Mouse (Mus musculus): Measurements from ENCODE around the gene Ccdc62. TPM values are rescaled to one million over a fixed set of nuclear protein-coding genes. Genes with fewer than 3 reads are reported as not detected.

Ccdc62 gene
- polyA plus RNA-seq, 1 experiment from 2014 or later: 5.7 TPM

DNA sequence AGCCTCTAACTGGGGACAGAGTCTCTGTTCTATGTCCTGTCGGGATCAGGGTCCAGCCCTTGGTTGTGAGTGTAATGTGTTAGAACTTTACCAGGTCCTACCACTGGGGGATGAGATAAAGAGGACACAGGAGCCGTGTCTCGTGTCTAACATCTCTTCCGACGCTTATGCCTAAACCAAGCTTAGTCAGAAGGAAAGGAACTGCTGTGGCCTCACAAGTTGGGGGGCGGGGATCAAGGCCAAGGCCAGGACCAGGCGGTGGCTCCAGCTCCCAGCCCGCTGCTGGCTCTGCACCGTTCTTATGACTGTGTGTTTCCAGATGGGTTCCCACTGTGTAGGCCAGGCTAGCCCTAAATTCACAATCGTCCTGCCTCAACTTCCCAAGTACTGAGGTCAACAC lies 82.4 kb downstream of the Ccdc62 start:
- no peak for DNase-seq (ENCODE audit: low spot score)
- peaks cover 41% of the 10 kb centered on the region for H3K36me3 ChIP-seq
- peaks cover 85% of the 10 kb centered on the region for H3K4me1 ChIP-seq
- H3K27me3 ChIP-seq (ENCODE audit: low read depth, poor library complexity, severe bottlenecking): no peaks in the 10 kb centered on the region
- H3K4me3 ChIP-seq: no peak overlapping the region; the same call in 1 of the 2 replicates
- H3K9me3 ChIP-seq (replicated peaks): no peaks in the 10 kb centered on the region
- 84% methylated on average over 10 of the region's 10 CpGs for WGBS
- peak overlapping the region; percentile 83 for H3K27ac ChIP-seq (replicated peaks)

DNA sequence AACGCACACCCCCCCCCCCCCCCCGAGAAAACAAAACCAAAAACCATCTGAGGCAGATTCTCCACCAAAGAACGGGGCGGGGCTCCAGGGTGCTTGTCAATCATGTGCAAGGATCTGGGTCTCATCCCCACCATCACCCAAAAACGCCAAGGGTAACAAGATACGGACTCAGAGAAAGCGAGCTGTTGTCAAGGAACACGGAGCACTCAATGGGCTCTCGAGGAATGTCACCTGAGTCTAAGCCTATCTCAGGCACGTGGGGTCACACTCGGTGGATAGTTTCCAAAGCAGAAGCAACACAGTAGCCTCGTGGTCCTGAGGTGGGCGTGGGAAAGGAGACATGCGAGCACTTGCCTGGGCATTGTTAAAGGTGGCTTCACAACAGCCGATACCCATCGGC lies 83.3 kb downstream of the Ccdc62 start:
- Histone ChIP-seq H3K4me3 (no peak overlapping the region), H3K27me3 (ENCODE audit: low read depth, poor library complexity, severe bottlenecking) (no peaks in the 10 kb centered on the region), H3K4me1 (peaks cover 93% of the 10 kb centered on the region), H3K27ac (replicated peaks) (peak overlapping the region; percentile 83; the same call in 1 of the 2 replicates), H3K36me3 (peaks cover 37% of the 10 kb centered on the region), H3K9me3 (replicated peaks) (no peaks in the 10 kb centered on the region)
- 89% methylated on average over 16 of the region's 16 CpGs for WGBS
- DNase-seq (ENCODE audit: low spot score): no peak

DNA sequence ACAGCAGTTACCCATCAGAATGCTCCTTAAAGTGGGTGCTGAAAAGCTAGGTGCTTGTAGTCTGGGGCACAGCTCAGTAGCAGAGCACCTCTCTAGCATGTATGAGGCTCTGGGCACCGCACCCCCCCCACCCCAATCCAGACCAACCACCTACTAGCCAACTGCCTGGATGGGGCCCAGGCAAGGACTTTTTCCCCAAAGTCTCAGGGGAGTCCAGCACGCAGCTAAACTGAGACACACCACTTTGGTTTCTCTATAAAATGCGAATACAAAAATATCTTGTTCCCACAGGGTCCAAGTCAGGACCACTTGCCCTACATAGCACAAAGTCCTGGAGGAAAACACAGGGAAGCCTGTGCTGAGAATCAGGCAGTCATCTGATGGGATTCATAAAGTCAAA lies 83.7 kb downstream of the Ccdc62 start:
- Histone ChIP-seq H3K9me3 (replicated peaks) (no peaks in the 10 kb centered on the region), H3K4me3 (no peak overlapping the region), H3K4me1 (peaks cover 98% of the 10 kb centered on the region), H3K27ac (replicated peaks) (peak overlapping the region; percentile 69; the same call in 1 of the 2 replicates), H3K27me3 (ENCODE audit: low read depth, poor library complexity, severe bottlenecking) (no peaks in the 10 kb centered on the region), H3K36me3 (peaks cover 34% of the 10 kb centered on the region)
- 83% methylated on average over 3 of the region's 3 CpGs for whole genome bisulfite sequencing
- DNase-seq (ENCODE audit: low spot score): no peak

DNA sequence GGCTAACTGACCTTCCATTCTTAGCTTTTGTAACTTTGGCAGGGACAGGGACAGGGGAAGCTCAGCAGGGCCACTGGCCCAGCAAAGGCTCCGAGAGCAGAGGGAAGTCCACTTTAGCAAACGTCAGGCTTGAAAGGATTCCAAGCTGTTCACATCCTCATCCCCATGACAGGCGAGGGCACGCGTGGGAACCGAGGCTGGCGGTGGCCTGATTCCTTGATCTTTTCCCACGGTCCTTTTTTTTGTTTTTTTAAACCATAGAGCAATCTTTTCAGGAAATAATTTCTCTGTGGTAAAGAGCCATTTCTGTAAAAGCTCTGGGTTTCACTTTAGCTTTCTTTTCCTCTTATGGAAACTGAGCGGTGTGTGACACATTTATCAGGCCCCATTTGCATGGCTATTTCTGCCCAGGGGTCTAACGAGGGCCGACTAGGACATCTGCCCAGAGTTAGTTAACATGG lies 84.3 kb downstream of the Ccdc62 start:
- Histone ChIP-seq H3K36me3 (peaks cover 30% of the 10 kb centered on the region), H3K9me3 (replicated peaks) (no peaks in the 10 kb centered on the region), H3K4me1 (peaks cover 100% of the 10 kb centered on the region), H3K27ac (replicated peaks) (peak overlapping the region; percentile 69), H3K27me3 (ENCODE audit: low read depth, poor library complexity, severe bottlenecking) (no peaks in the 10 kb centered on the region), H3K4me3 (peak overlapping the region; percentile 18; the same call in 1 of the 2 replicates)
- DNase-seq (ENCODE audit: low spot score): no peak
- 33% methylated on average over 11 of the region's 11 CpGs for WGBS

DNA sequence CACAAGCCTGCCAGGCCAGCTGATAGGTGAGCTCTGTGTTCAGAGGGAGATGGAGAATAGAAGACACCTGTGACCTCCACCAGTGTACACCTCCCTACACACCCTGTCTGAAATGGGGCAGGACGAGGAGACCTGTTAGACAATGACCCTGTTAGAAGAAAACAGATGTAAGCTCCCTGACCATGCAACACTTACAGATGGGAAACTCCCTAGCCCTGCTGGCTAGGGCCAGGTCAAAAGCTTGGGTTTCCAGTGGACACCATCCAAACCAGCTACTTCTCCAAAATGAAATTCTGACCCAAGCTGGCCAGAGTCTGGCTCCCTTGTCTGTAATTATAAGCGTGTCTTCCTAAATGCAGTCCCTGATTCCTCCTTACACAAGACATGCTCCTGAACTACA lies 85.2 kb downstream of the Ccdc62 start:
- no peak for DNase-seq (ENCODE audit: low spot score)

DNA sequence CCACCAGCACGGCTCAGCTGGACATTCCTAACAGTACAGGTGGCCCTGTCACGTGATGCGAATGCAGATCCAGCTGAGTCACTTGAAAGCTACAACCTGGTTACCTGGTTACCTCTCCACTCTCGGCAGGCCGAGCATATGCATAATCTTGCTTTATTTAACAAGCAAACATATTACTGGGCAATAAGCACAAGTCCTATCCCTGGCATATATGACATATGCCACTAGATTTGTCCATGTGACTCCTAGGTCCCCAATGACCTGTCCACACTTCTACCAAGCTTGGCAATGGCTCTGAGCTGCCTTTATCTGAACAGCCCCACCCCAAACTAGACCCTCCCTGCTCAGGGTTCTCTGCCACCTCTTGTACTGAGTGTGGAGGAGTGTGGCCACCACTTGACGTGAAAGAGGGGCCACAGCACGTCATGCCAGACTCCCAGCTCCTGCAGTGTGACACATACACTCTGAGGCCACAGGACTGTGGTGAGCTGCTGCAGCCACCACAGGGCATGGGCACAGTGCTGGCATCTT lies 85.9 kb downstream of the Ccdc62 start:
- DNase-seq (ENCODE audit: low spot score): no peak
- Histone ChIP-seq H3K4me1 (peaks cover 97% of the 10 kb centered on the region), H3K27ac (replicated peaks) (peak overlapping the region; percentile 42; the same call in 1 of the 2 replicates), H3K27me3 (ENCODE audit: low read depth, poor library complexity, severe bottlenecking) (no peaks in the 10 kb centered on the region), H3K36me3 (peaks cover 29% of the 10 kb centered on the region), H3K9me3 (replicated peaks) (no peaks in the 10 kb centered on the region), H3K4me3 (no peak overlapping the region)
- WGBS: 89% methylated on average over 7 of the region's 7 CpGs

More for the DNA sequence above, 85.2 kb downstream of the Ccdc62 start:
- H3K4me3 ChIP-seq: no peak overlapping the region
- H3K9me3 ChIP-seq (replicated peaks): no peaks in the 10 kb centered on the region
- H3K4me1 ChIP-seq: peaks cover 98% of the 10 kb centered on the region
- WGBS: 77% methylated on average over 2 of the region's 2 CpGs
- no peak overlapping the region for H3K27ac ChIP-seq (replicated peaks)
- no peaks in the 10 kb centered on the region for H3K27me3 ChIP-seq (ENCODE audit: low read depth, poor library complexity, severe bottlenecking)
- peaks cover 25% of the 10 kb centered on the region for H3K36me3 ChIP-seq

DNA sequence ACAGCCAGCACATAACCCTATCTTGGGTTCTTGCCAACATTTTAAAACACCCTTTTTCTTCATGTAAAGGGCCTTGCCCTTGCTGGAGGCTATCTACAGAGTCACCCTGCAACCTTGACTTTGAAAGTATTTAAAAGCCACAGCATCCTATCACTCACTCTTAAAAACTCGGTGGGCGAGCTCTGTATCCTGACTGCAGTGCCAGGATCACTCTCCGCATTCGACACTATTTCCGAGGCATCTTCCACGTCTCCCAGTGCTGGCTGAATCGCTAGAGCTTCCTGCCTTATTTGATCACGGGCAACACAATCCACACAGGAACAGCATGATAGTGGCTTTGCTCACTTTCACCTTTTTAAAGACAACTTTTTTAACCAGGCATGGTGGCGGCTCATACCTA lies 87.5 kb downstream of the Ccdc62 start:
- H3K27me3 ChIP-seq (ENCODE audit: low read depth, poor library complexity, severe bottlenecking): no peaks in the 10 kb centered on the region
- 92% methylated on average over 9 of the region's 9 CpGs for WGBS
- peak overlapping the region; percentile 52; the same call in 1 of the 2 replicates for H3K27ac ChIP-seq (replicated peaks)
- H3K4me1 ChIP-seq: peaks cover 96% of the 10 kb centered on the region
- no peaks in the 10 kb centered on the region for H3K9me3 ChIP-seq (replicated peaks)
- H3K36me3 ChIP-seq: peaks cover 44% of the 10 kb centered on the region
- H3K4me3 ChIP-seq: no peak overlapping the region
- no peak for DNase-seq (ENCODE audit: low spot score)

DNA sequence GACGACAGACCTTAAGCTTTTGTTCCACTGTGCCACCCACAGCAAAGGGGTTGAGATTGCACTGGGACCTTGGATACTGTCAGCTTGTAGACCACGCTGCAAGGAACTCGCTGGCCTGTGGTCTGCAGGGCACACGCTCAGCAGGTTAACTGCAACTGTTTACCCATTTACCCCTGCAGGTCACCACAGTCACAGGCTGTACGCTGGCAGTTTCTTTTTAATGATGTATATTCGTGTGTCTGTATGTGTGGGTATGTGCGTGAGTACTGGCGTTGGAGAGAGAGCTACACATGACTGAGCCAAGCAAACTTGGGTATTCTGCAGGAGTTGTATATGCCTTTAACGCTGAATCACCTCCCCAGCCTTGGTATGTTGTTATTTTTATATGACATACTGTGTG lies 88.2 kb downstream of the Ccdc62 start:
- H3K4me3 ChIP-seq: no peak overlapping the region
- H3K27me3 ChIP-seq (ENCODE audit: low read depth, poor library complexity, severe bottlenecking): no peaks in the 10 kb centered on the region
- H3K36me3 ChIP-seq: peaks cover 48% of the 10 kb centered on the region
- WGBS: 90% methylated on average over 9 of the region's 9 CpGs
- H3K9me3 ChIP-seq (replicated peaks): no peaks in the 10 kb centered on the region
- no peak for DNase-seq (ENCODE audit: low spot score)
- H3K27ac ChIP-seq (replicated peaks): no peak overlapping the region
- H3K4me1 ChIP-seq: peaks cover 96% of the 10 kb centered on the region

Small RNAs within 50 kb of the gene (microRNA-seq; reads per million reads assigned to microRNA genes)
- gene Mir7032: not detected

Other genes with a start within 250 kb of the Ccdc62 start
- 51.3 and 55.8 TPM in 2 replicates for gene Clip1, start 246.1 kb upstream of the Ccdc62 start, polyA plus RNA-seq (2016; fragmentation: Nextera tagmentation; extraction: Ambion mirVana)
- gene Zcchc8, start 209.6 kb upstream of the Ccdc62 start, polyA plus RNA-seq (2016; fragmentation: Nextera tagmentation; extraction: Ambion mirVana): 90.1 and 94.5 TPM in 2 replicates
- gene Rsrc2, start 181.3 kb upstream of the Ccdc62 start, polyA plus RNA-seq (2016; fragmentation: Nextera tagmentation; extraction: Ambion mirVana): 126 and 151 TPM in 2 replicates
- gene Kntc1, start 181.0 kb upstream of the Ccdc62 start, polyA plus RNA-seq (2016; fragmentation: Nextera tagmentation; extraction: Ambion mirVana): 45.5 and 47.7 TPM in 2 replicates
- gene Hcar2, start 65.2 kb upstream of the Ccdc62 start, polyA plus RNA-seq (2016; fragmentation: Nextera tagmentation; extraction: Ambion mirVana): not detected in 2 replicates
- gene Hcar1, start 50.7 kb upstream of the Ccdc62 start, polyA plus RNA-seq (2016; fragmentation: Nextera tagmentation; extraction: Ambion mirVana): not detected in 2 replicates
- gene Denr, start 23.5 kb upstream of the Ccdc62 start, polyA plus RNA-seq (2016; fragmentation: Nextera tagmentation; extraction: Ambion mirVana): 159 and 186 TPM in 2 replicates
- 1.9 and 3.4 TPM in 2 replicates for gene Gm43518, start 3.3 kb upstream of the Ccdc62 start, polyA plus RNA-seq (2016; fragmentation: Nextera tagmentation; extraction: Ambion mirVana)
- gene Hip1r, start 42.9 kb downstream of the Ccdc62 start, polyA plus RNA-seq (2016; fragmentation: Nextera tagmentation; extraction: Ambion mirVana): 6.6 and 9.2 TPM in 2 replicates
- 58.1 and 69.2 TPM in 2 replicates for gene Vps37b, start 101.6 kb downstream of the Ccdc62 start, polyA plus RNA-seq (2016; fragmentation: Nextera tagmentation; extraction: Ambion mirVana)
- gene Abcb9, start 165.1 kb downstream of the Ccdc62 start, polyA plus RNA-seq (2016; fragmentation: Nextera tagmentation; extraction: Ambion mirVana): 0.54 and 1.1 TPM in 2 replicates
- gene Ogfod2, start 181.6 kb downstream of the Ccdc62 start, polyA plus RNA-seq (2016; fragmentation: Nextera tagmentation; extraction: Ambion mirVana): 18.1 TPM in 2 replicates
- gene Arl6ip4, start 185.4 kb downstream of the Ccdc62 start, polyA plus RNA-seq (2016; fragmentation: Nextera tagmentation; extraction: Ambion mirVana): 123 and 132 TPM in 2 replicates

All from midbrain, embryonic 10.5 days (tissue).